Mouse (Mus musculus) MEL (cell line): ENCODE measurements around the gene Ccdc71.

Source experiments
- CHD2 ChIP-seq: IDR thresholded peaks from 2 replicates; pipeline ENCODE4 v1.6.1; 2011; ENCODE audit warnings: low read length, improper control_type of control experiment
- CTCF ChIP-seq, 3 experiments: IDR thresholded peaks in 2 of 3; conservative IDR thresholded peaks in 1 of 3; 2 replicates each; pipeline ENCODE4 v1.5.1; 2011 to 2012; ENCODE audit warnings: low read length in 3 of 3, low read depth in 2 of 3, mild to moderate bottlenecking in 2 of 3, improper control_type of control experiment in 1 of 3, inconsistent platforms in 1 of 3, mixed read lengths in 1 of 3, moderate library complexity in 1 of 3; ENCODE audit not compliant: control insufficient read depth in 1 of 3, insufficient read depth in 1 of 3, poor library complexity in 1 of 3, severe bottlenecking in 1 of 3
- NRF1 ChIP-seq: IDR thresholded peaks from 2 replicates; pipeline ENCODE4 v1.6.1; 2014; ENCODE audit warnings: low read depth, mild to moderate bottlenecking, inconsistent platforms, low read length, improper control_type of control experiment, moderate library complexity; ENCODE audit not compliant: poor library complexity, insufficient read depth, severe bottlenecking
- POLR2A ChIP-seq, 2 experiments: IDR thresholded peaks; 2 replicates each; pipeline ENCODE4 v1.6.1; 2011 to 2012; ENCODE audit warnings: low read length in 2 of 2, mild to moderate bottlenecking in 2 of 2, control low read depth in 1 of 2, improper control_type of control experiment in 1 of 2, low read depth in 1 of 2, moderate library complexity in 1 of 2; ENCODE audit not compliant: control insufficient read depth in 1 of 2, insufficient read depth in 1 of 2, poor library complexity in 1 of 2
- POLR2AphosphoS5 ChIP-seq: IDR thresholded peaks from 2 replicates; pipeline ENCODE4 v1.6.1; 2012; ENCODE audit warnings: low read depth, borderline replicate concordance, mild to moderate bottlenecking, inconsistent platforms, low read length, moderate library complexity, mixed read lengths
- SMC3 ChIP-seq: IDR thresholded peaks from 2 replicates; pipeline ENCODE4 v1.6.1; 2011; ENCODE audit warnings: low read depth, low read length, improper control_type of control experiment

- TF ChIP-seq CHD2: no peak
- TF ChIP-seq POLR2AphosphoS5: no peak
- TF ChIP-seq SMC3: no peak
- TF ChIP-seq NRF1: no peak
- no peak for TF ChIP-seq CTCF (IDR thresholded peaks at IDR 0.05 in 2 of 3, conservative IDR thresholded peaks at IDR 0.05 in 1 of 3; ENCODE audit: control insufficient read depth in 1 of 3, insufficient read depth in 1 of 3, low read depth in 2 of 3, low read length in 3 of 3, poor library complexity in 1 of 3, severe bottlenecking in 1 of 3)
- no peak for TF ChIP-seq POLR2A (IDR thresholded peaks at IDR 0.05; ENCODE audit: control insufficient read depth in 1 of 2, insufficient read depth in 1 of 2, low read depth in 1 of 2, low read length in 2 of 2, poor library complexity in 1 of 2)
Measured at GRCm38 (mm10) chr9:108488403-108488802, 28.1 kb downstream of the Ccdc71 start.
